Mouse (Mus musculus): Measurements from ENCODE around the gene Plaa.
A peak's percentile ranks its signal among the peaks of the same experiment; 100 is the strongest.

The Plaa gene

DNA sequence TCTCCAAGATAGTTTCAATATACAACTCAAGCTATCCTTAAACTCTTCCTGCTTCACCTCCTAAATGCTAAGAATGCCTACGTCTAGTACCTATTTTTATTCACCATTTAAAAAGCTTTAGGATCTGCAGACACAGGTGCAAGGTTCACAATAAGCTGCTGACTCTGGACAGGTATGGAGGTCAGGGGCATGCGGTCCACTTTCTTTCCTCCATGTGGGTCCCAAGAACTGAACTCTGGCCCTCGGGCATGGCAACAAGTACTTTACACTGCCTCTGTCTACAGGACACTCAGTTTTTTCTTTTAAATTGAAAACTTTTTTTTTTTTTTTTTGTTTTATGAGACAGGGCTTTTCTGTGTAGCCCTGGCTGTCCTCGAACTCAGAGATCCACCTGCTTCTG, 30.4 kb downstream of the Plaa start:
- DNase-seq (ENCODE audit: low read depth, low spot score), result no peak
- Histone ChIP-seq H3K36me3 (ENCODE audit: control insufficient read depth, insufficient read depth, low read length, poor library complexity, severe bottlenecking) (0 out of 2 replicates have a peak, but pooled peaks cover 9% of the 10 kb centered on the region), H3K27me3 (ENCODE audit: control insufficient read depth, insufficient read depth, low read length, poor library complexity, severe bottlenecking) (no peaks in the 10 kb centered on the region)

GRCm38 (mm10) chr4:94564297-94564696, 38.7 kb downstream of the Plaa start:
- no peaks in the 10 kb centered on the region for H3K27me3 ChIP-seq (ENCODE audit: control insufficient read depth, insufficient read depth, low read length, poor library complexity, severe bottlenecking)
- H3K36me3 ChIP-seq (ENCODE audit: control insufficient read depth, insufficient read depth, low read length, poor library complexity, severe bottlenecking), result 0 out of 2 replicates have a peak, but pooled peaks cover 3% of the 10 kb centered on the region
- DNase-seq (ENCODE audit: low read depth, low spot score), result no peak

GRCm38 (mm10) chr4:94561954-94562648, 40.9 kb downstream of the Plaa start:
- H3K36me3 ChIP-seq (ENCODE audit: control insufficient read depth, insufficient read depth, low read length, poor library complexity, severe bottlenecking), result no peaks in the 10 kb centered on the region
- no peaks in the 10 kb centered on the region for H3K27me3 ChIP-seq (ENCODE audit: control insufficient read depth, insufficient read depth, low read length, poor library complexity, severe bottlenecking)
- DNase-seq (ENCODE audit: low read depth, low spot score), result no peak

DNA sequence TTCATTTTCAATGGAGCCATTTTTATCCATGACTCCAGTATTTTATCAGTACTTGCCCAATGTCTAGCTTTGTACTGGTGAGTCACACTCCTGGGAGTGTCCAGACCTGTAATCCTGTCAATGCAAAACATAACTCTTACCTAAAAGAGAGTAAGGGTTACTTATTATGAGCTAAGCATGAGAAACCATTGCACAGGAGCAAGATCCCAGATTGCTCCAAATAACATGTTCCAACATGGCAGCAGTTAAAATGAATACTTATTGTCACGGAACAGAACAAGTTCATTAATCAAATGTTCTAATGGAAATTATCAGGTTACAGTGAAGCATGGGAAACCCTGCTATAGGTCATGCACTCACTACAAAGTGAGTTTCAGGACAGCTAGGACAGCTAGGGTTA, 42.7 kb downstream of the Plaa start:
- DNase-seq (ENCODE audit: low read depth, low spot score), result no peak
- Histone ChIP-seq H3K36me3 (ENCODE audit: control insufficient read depth, insufficient read depth, low read length, poor library complexity, severe bottlenecking) (no peaks in the 10 kb centered on the region), H3K27me3 (ENCODE audit: control insufficient read depth, insufficient read depth, low read length, poor library complexity, severe bottlenecking) (no peaks in the 10 kb centered on the region)

- DNase-seq (ENCODE audit: low read depth, low spot score), result no peak
- Histone ChIP-seq H3K27me3 (ENCODE audit: control insufficient read depth, insufficient read depth, low read length, poor library complexity, severe bottlenecking) (no peaks in the 10 kb centered on the region), H3K36me3 (ENCODE audit: control insufficient read depth, insufficient read depth, low read length, poor library complexity, severe bottlenecking) (no peaks in the 10 kb centered on the region)
These were observed 43.8 kb downstream of the Plaa start for GRCm38 (mm10) chr4:94559266-94559665.

- no peaks in the 10 kb centered on the region for H3K27me3 ChIP-seq (ENCODE audit: control insufficient read depth, insufficient read depth, low read length, poor library complexity, severe bottlenecking)
- no peaks in the 10 kb centered on the region for H3K36me3 ChIP-seq (ENCODE audit: control insufficient read depth, insufficient read depth, low read length, poor library complexity, severe bottlenecking)
- no peak for DNase-seq (ENCODE audit: low read depth, low spot score)
These were observed 45.9 kb downstream of the Plaa start for GRCm38 (mm10) chr4:94557145-94557544.

DNA sequence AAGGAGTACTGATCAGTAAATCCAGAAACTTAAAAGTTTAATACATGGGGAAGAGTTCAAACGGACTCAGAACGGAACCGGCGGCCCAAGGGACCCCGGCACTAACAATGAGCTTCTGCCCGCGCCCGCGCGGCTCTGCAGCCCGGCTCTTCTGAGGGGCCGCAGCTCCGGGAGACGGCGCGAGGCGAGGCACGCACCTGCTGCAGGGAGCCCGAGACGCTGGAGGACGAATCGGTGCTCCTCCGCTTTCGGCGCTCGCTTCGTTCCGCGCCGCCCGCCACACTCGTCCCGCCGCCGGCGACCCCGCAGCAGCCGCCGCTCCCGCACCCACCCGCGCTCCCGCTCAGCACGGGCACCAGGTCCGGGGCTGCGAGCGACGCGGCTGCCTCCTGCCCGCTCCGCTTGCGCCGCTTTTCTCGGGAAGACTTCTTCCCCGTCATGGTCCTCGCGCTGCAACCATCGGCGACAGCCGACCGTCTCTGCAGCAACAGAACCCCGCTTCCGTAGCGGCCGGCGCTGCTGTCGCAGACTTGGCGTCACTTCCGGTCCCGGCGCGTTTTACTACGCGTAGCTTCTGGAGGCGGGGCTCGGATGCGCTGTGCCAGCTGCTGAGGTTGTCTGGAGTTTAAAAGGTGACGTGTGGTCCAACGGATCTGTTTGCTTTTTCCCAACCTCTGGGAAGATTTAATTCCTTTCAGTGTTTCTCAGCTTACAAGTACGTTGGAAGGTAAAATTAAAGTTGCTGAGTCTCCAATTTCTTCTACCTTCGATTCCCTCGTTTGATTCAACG, 46.6 kb downstream of the Plaa start, which contains the start of the genes Gm10306 and Caap1:
TSS of gene Gm10306 (plus strand) at position 282 of the 790 bp plus-strand sequence.
TSS of gene Caap1 (minus strand) at position 532 of the 790 bp plus-strand sequence.
- no peaks in the 10 kb centered on the region for H3K36me3 ChIP-seq (ENCODE audit: control insufficient read depth, insufficient read depth, low read length, poor library complexity, severe bottlenecking)
- peak; percentile 94 for DNase-seq (ENCODE audit: low read depth, low spot score)
- H3K27me3 ChIP-seq (ENCODE audit: control insufficient read depth, insufficient read depth, low read length, poor library complexity, severe bottlenecking), result no peaks in the 10 kb centered on the region

- H3K27me3 ChIP-seq (ENCODE audit: control insufficient read depth, insufficient read depth, low read length, poor library complexity, severe bottlenecking), result no peaks in the 10 kb centered on the region
- H3K36me3 ChIP-seq (ENCODE audit: control insufficient read depth, insufficient read depth, low read length, poor library complexity, severe bottlenecking), result no peaks in the 10 kb centered on the region
- no peak for DNase-seq (ENCODE audit: low read depth, low spot score)
These were observed 48.0 kb downstream of the Plaa start for GRCm38 (mm10) chr4:94554955-94555494.

DNA sequence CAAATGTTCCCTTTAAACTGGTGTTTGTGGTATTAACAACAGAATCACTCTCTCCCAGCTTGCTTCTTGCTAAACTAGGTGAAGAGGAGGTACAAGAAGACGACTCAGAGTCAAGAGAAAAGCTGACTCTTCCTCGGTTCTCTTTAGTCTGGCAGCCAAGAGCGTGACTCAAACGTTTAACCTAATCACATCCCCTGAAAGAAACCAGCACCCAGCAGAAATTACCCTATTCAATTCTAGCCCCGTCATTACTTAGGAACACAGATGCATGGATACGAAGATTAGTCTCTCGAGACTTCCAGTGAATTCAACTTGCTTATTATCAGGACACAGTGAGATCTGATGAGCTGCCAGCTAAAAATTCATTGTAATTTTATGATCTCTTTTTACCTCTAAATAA, 58.7 kb downstream of the Plaa start:
- DNase-seq (ENCODE audit: low read depth, low spot score), result no peak
- H3K27me3 ChIP-seq (ENCODE audit: control insufficient read depth, insufficient read depth, low read length, poor library complexity, severe bottlenecking), result no peaks in the 10 kb centered on the region
- H3K36me3 ChIP-seq (ENCODE audit: control insufficient read depth, insufficient read depth, low read length, poor library complexity, severe bottlenecking), result peaks cover 7% of the 10 kb centered on the region

GRCm38 (mm10) chr4:94543041-94543440, 60.0 kb downstream of the Plaa start:
- peaks cover 8% of the 10 kb centered on the region for H3K36me3 ChIP-seq (ENCODE audit: control insufficient read depth, insufficient read depth, low read length, poor library complexity, severe bottlenecking)
- H3K27me3 ChIP-seq (ENCODE audit: control insufficient read depth, insufficient read depth, low read length, poor library complexity, severe bottlenecking), result no peaks in the 10 kb centered on the region
- no peak for DNase-seq (ENCODE audit: low read depth, low spot score)

DNA sequence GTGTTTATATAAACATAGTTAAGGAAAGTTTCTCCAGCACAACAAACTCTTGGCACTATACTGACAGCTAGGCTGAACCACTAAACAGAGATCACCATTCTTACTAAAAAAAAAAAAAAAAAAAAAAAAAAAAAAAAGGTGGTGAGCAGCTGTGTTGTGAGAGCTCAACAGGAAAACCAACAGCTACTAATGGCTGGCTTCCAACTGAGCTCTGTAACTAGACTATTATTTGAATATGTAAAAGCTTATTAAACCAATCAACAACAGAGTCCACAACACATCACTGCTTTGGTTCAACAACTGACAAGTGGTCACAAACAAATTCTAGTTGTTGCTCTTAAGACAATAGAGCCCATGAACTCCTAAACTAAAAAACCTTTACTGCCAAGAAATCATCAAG, 69.8 kb downstream of the Plaa start:
- H3K36me3 ChIP-seq (ENCODE audit: control insufficient read depth, insufficient read depth, low read length, poor library complexity, severe bottlenecking), result no peaks in the 10 kb centered on the region
- no peak for DNase-seq (ENCODE audit: low read depth, low spot score)
- no peaks in the 10 kb centered on the region for H3K27me3 ChIP-seq (ENCODE audit: control insufficient read depth, insufficient read depth, low read length, poor library complexity, severe bottlenecking)

DNA sequence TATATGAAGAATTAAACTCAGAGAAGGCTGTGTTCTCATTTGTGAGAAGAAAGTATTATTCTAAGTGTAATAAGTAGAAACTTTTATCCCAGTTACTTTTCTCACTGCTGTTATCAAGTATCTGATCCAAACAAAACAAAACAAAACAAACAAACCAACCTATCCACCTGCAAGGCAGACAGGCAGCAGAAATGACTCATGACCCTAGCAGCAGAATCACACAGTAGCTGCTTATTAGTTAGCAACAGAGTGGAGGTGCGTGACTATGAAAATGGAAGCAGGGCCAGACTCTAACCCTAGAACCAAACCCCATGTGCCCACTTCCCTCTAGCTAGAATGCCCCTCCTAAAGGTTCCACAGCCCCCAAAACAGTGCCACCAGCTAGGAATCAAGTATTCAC, 73.6 kb downstream of the Plaa start:
- Histone ChIP-seq H3K36me3 (ENCODE audit: control insufficient read depth, insufficient read depth, low read length, poor library complexity, severe bottlenecking) (no peaks in the 10 kb centered on the region), H3K27me3 (ENCODE audit: control insufficient read depth, insufficient read depth, low read length, poor library complexity, severe bottlenecking) (no peaks in the 10 kb centered on the region)
- no peak for DNase-seq (ENCODE audit: low read depth, low spot score)

DNA sequence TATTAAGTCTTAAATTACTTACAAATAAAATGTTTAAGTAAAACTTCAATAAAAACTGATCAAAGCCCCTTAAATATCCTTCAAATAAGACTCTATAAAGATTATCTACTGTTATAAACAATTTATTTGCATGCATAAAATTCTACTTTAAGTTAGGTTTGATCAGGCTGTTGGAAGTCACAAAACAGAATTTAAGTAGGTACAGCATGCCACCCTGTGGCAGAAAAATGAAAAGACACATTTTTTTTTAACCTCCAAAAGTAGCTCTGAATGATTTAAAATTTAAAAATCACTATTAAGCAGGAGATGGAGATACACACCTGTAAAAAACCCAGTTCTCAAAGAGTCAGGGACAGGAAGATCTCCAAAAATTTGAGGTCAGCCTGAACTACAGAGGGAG, 79.7 kb downstream of the Plaa start:
- H3K36me3 ChIP-seq (ENCODE audit: control insufficient read depth, insufficient read depth, low read length, poor library complexity, severe bottlenecking), result peaks cover 3% of the 10 kb centered on the region; the same call in 1 of the 2 replicates
- H3K27me3 ChIP-seq (ENCODE audit: control insufficient read depth, insufficient read depth, low read length, poor library complexity, severe bottlenecking), result no peaks in the 10 kb centered on the region
- DNase-seq (ENCODE audit: low read depth, low spot score), result peak; percentile 20

DNA sequence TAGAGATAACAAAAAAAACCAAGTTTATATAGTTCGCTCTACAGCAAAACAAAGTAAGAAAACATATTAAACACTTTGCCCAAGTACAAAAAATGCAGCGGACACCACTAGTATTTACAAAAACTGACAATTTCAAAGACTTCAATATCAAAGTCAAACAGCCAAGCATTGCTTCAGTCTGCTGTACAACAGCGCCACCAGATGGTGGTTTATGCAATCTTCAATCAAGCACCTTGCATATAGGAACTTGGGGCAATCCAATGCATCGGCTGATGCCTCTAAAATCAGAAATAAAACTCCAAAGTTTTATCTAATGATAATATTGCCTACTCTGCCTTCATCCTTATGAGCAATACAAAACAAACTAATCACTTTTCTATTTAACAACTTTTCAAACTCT, 85.4 kb downstream of the Plaa start:
- peak; percentile 62 for DNase-seq (ENCODE audit: low read depth, low spot score)
- peaks cover 4% of the 10 kb centered on the region; the same call in 1 of the 2 replicates for H3K36me3 ChIP-seq (ENCODE audit: control insufficient read depth, insufficient read depth, low read length, poor library complexity, severe bottlenecking)
- H3K27me3 ChIP-seq (ENCODE audit: control insufficient read depth, insufficient read depth, low read length, poor library complexity, severe bottlenecking), result no peaks in the 10 kb centered on the region

Measured in splenic B cell, adult 2 months (primary cell).